Mouse (Mus musculus): Measurements from ENCODE around the gene Rc3h1.
"Not testable (repeated sequence)": the region's sequence is repeated elsewhere in the genome, so short reads cannot be mapped to it uniquely, and the experiment has no call there.

The Rc3h1 gene

GRCm38 (mm10) chr1:160963199-160963598, 57.0 kb downstream of the Rc3h1 start:
- no peak for DNase-seq (ENCODE audit: low spot score in 2 of 2)

DNA sequence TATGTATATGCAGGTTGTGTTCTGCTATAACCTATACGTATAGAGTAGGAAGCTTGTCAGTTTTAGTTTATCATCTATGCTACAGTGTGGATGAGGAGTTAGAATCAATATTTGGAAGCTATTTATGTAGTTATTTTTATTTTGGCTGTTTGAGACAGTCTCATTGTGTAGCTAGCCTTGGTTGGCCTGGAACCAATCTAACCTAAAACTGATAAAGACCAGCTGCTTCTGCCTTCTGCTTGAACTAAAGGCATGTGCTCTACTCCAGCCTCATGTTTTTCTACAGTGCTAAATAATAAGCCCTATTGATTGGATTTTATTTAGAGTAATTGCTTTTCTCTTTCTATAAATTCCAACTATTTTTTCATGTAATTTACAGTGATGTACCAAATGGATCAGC, 61.0 kb downstream of the Rc3h1 start:
- DNase-seq (ENCODE audit: low spot score in 2 of 2): no peak

DNA sequence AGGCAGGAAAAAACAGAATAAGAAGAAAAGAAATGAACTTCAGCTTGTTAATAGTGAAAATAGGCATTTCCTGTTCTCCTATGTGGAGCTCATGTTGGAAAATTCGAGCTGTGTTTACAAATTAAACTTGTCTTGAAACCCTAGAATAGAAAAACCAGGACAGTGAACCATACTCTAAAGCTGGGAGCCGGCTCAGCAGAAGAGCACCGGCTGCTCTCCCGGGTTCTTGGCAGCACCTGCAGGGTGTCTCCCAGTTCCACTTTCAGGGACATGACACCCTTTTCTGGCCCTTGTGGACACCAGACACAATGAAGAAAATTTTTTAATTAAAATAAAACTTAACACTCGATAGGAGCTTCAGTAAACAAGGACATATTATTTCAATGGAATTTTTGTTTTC, 62.4 kb downstream of the Rc3h1 start:
- DNase-seq (ENCODE audit: low spot score in 2 of 2): no peak

DNA sequence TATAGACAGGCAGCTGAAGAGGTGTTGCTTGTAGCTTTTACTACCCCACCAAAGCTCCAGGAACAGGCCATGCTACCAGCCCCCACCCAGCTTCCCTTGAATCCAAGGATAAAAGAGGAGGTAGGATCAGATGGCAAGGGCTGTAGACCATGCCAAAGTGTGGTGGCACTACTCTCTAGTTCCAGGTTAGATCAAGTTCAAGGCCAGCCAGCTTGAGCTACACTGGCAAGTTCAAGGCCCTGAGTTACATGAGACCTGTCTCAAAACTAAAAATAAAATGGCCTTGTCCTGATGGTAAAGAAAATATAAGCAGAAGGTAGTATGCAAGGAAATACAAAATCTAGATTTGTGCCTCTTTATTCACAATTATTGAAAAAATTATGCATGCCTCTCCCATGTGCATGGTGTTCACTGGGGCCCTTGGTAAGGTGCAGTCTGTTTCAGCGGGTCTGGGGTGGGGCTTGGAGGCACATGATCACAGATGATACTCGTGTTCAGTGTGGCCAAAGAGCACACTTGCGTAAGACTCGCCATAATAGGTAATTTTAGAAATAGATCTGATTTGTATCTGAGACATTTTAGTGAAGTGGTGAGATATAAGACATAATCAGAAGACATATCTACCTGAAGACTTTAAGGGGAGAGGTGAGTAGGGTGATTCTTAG, 72.0 kb downstream of the Rc3h1 start, which contains the start of gene Serpinc1:
Gene Serpinc1 (plus strand): TSS at position 515 of the 665 bp plus-strand sequence.
- DNase-seq (ENCODE audit: low spot score in 2 of 2): no peak

DNA sequence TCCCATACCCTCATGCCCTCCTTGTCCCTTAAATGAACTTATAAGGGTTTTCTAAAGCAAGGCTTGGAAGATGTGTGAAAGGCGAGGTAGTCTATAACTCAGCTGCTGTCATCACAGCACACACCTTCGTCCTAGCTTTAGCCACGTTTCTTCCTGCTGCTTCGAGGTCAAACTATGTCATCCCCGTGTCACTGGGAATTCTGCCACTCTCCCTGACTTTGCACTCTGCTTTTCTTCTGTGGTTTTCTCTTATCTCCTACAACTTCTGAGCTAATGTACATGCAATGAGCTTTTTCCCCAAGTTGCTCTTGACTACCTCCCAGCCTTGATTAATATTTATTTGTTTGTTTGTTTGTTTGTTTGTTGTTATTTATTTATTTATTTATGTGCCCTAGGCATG, 73.8 kb downstream of the Rc3h1 start:
- no peak for DNase-seq (ENCODE audit: low spot score in 2 of 2)

DNA sequence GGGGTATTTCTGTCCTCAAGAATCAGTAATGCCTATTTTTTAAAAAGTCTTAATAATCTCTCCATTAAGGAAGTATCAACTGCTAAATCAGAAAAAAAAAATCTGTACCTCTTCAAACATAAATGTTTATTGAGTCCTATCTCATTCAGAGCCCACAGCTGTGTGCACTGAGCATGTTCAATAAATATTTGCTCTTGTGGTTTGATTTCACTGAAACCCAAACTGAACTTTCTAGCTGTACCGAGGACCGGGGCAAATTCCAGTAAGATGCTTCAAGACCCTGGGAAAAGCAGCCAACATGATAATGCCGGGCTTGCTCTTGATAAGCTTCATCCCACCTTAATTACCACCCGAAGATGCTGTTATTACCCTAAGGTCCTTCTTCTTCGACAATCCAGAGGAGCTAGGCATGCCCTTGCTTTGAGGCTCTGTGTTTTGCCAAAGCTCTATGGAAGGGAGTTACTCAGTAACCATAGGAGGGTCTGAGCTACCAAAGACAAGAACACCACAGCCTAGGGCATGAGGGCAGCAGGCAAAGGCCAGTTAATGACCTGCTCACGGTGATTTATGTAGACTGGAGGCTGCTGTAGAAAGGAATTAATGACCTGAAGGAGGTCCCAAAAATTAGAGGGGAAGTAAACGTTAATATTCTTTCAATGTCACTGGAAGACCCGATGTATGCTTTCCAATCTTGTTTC, 74.5 kb downstream of the Rc3h1 start:
- no peak for DNase-seq (ENCODE audit: low spot score in 2 of 2)

GRCm38 (mm10) chr1:160981337-160981736, 75.1 kb downstream of the Rc3h1 start:
- no peak for DNase-seq (ENCODE audit: low spot score in 2 of 2)

- DNase-seq (ENCODE audit: low spot score in 2 of 2): no peak
Measured at GRCm38 (mm10) chr1:160982887-160983286, 76.7 kb downstream of the Rc3h1 start.

GRCm38 (mm10) chr1:160984731-160985130, 78.5 kb downstream of the Rc3h1 start:
- DNase-seq (ENCODE audit: low spot score in 2 of 2): not testable (repeated sequence)

- DNase-seq (ENCODE audit: low spot score in 2 of 2): no peak
Measured at GRCm38 (mm10) chr1:160985477-160985876, 79.3 kb downstream of the Rc3h1 start.

GRCm38 (mm10) chr1:160986881-160987635, 80.8 kb downstream of the Rc3h1 start:
- no peak for DNase-seq (ENCODE audit: low spot score in 2 of 2)

GRCm38 (mm10) chr1:160989395-160989794, 83.2 kb downstream of the Rc3h1 start:
- DNase-seq (ENCODE audit: low spot score in 2 of 2): no peak

DNA sequence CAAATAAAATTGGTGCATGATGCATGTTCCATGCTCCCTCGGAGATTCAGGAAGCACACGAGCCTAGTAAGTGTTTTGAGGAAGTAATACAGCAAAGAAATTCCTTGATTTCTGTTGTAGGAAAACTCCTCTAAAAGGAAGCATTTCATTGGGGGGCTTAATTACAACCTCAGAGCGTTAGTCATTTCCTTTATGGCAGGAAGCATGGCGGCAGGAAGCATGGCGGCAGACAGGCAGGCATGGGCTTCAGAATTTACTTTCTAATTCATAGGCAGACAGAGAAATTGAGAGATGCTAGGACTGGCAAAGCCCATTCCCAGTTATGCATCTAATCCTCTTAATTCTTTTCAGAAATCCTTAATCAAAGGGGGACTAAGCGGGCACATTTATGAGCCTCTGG, 87.6 kb downstream of the Rc3h1 start:
- DNase-seq (ENCODE audit: low spot score in 2 of 2): no peak

- no peak for DNase-seq (ENCODE audit: low spot score in 2 of 2)
Measured at GRCm38 (mm10) chr1:161004942-161005341, 98.7 kb downstream of the Rc3h1 start.

- DNase-seq (ENCODE audit: low spot score in 2 of 2): no peak
Measured at GRCm38 (mm10) chr1:161005526-161005925, 99.3 kb downstream of the Rc3h1 start.

DNA sequence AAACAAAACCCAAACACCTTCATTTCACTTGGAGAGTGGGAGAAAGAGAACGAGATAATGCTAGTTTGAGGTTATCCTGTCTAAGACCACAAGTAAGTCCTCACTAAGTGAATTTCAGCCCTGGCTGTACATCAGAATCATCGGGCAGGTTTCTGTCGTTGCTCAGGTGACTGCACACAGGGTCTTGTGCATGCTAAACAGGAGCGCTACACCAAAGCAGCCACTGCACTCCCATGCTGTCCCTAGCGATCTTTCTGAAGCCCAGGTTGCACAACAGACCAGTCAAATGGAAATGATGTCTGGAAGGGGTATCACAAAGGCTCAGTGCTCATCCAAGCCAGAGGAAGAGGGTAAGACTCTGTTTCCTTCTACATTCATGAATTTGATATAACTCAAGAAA, 100.3 kb downstream of the Rc3h1 start:
- DNase-seq (ENCODE audit: low spot score in 2 of 2): no peak

- DNase-seq (ENCODE audit: low spot score in 2 of 2): no peak
Measured at GRCm38 (mm10) chr1:161008038-161008437, 101.8 kb downstream of the Rc3h1 start.

- no peak for DNase-seq (ENCODE audit: low spot score in 2 of 2)
Measured at GRCm38 (mm10) chr1:161010436-161010835, 104.2 kb downstream of the Rc3h1 start.

DNA sequence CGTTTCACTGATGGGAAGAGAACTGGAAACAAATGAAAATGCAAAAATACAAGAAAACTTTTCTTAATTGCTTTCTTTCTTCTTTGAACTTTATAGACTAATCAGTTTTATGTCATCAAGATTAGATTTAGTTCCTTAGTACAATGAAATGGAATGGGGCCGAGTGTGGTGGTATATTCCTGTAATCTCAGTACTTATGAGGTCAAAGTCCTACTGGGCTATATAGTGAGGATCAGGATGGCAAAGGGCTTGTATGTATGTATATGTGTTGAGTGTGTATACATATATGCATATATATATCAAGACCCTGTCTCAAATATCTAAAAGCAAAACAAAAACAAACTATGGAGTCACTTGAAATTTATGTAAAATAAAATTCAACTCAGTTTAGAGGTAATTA, 110.2 kb downstream of the Rc3h1 start:
- no peak for DNase-seq (ENCODE audit: low spot score in 2 of 2)

DNA sequence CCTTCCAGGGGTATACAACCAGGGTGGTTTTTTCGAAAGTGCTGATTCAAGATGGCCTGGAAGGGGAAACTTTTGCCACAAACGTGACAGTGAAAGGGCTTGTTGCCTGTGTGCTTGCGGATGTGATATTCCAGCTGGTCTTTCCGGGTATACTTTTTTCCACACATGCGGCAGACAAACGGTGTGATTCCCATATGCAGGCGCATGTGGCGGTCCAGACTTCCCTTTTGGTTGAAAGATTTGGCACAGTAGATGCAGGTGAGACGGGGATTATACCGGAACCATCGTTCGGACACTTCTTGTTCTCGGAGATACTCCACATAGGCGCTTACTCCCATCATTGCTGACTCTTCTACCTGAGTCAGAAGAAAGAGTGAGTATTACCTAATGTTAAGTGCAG, 113.8 kb downstream of the Rc3h1 start:
- no peak for DNase-seq (ENCODE audit: low spot score in 2 of 2)
